Mouse (Mus musculus) limb, embryonic 14.5 days (tissue): ENCODE measurements around the gene Eps8l1. TPM values are rescaled to one million over a fixed set of nuclear protein-coding genes. Genes with fewer than 3 reads are reported as not detected.

ENCODE experiments used
- ATAC-seq: fragments of 200-750 bp; cut with Nextera tagmentation; 2 replicates; pipeline ENCODE4 v1.8.0; 2017; ENCODE audit warnings: low read depth, moderate number of reproducible peaks, moderate TSS enrichment; ENCODE audit not compliant: low FRiP score
- DNase-seq: peaks from one replicate; pipeline ENCODE4 v3.0.0-alpha.2; 2015; ENCODE audit warnings: low spot score
- H3K27ac ChIP-seq: fragments of 300-500 bp; sonication (generic); replicated peaks from 2 replicates; pipeline ENCODE4 v1.5.1; 2014; ENCODE audit warnings: low read depth, mild to moderate bottlenecking, low read length, moderate library complexity, mixed read lengths
- H3K27me3 ChIP-seq: fragments of 300-500 bp; sonication (generic); 2 replicates; pipeline ENCODE4 v1.6.1; 2014; ENCODE audit warnings: low read length, mixed read lengths; ENCODE audit not compliant: control insufficient read depth, insufficient read depth
- H3K36me3 ChIP-seq: fragments of 300-500 bp; sonication (generic); 2 replicates; pipeline ENCODE4 v1.6.1; 2014; ENCODE audit warnings: mild to moderate bottlenecking, low read length, moderate library complexity, mixed read lengths; ENCODE audit not compliant: control insufficient read depth, insufficient read depth
- H3K4me1 ChIP-seq: fragments of 300-500 bp; sonication (generic); 2 replicates; pipeline ENCODE4 v1.6.1; 2014; ENCODE audit warnings: antibody characterized with exemption, low read length, mixed read lengths; ENCODE audit not compliant: control insufficient read depth, insufficient read depth
- H3K4me2 ChIP-seq: fragments of 300-500 bp; sonication (generic); replicated peaks from 2 replicates; pipeline ENCODE4 v1.6.1; 2014; ENCODE audit warnings: low read depth, mild to moderate bottlenecking, low read length, moderate library complexity; ENCODE audit not compliant: severe bottlenecking
- H3K4me3 ChIP-seq: fragments of 300-500 bp; sonication (generic); replicated peaks from 2 replicates; pipeline ENCODE4 v1.5.1; 2014; ENCODE audit warnings: low read length
- H3K9ac ChIP-seq: fragments of 300-500 bp; sonication (generic); 2 replicates; pipeline ENCODE4 v1.6.1; 2014; ENCODE audit warnings: mild to moderate bottlenecking, low read depth, low read length, moderate library complexity; ENCODE audit not compliant: severe bottlenecking
- H3K9me3 ChIP-seq: fragments of 300-500 bp; sonication (generic); 2 replicates; pipeline ENCODE4 v1.6.1; 2016; ENCODE audit warnings: low read length; ENCODE audit not compliant: control insufficient read depth
- POLR2A ChIP-seq: fragments of 200-500 bp; IDR thresholded peaks from 2 replicates; pipeline ENCODE4 v1.8.0; 2012; ENCODE audit warnings: inconsistent platforms, mild to moderate bottlenecking, moderate library complexity, borderline replicate concordance; ENCODE audit not compliant: insufficient read depth, insufficient read length; ENCODE audit errors: extremely low read depth
- whole genome bisulfite sequencing: fragments of 180-500 bp; shearing (Covaris S2); extraction: QIAGEN DNeasy Blood & Tissue Kit; methylation state at CpG from one replicate; pipeline ENCODE4 v1.1.7; 2014; 5-methylcytosine and 5-hydroxymethylcytosine counted together
- polyA plus RNA-seq, 2 experiments: library from polyadenylated mRNA; depleted of rRNA in 1 of 2; stranded (reverse) in 1 of 2; unstranded in 1 of 2; fragments of >200 nt; fragmentation: Nextera tagmentation in 1 of 2; extraction: Ambion mirVana in 1 of 2; gene quantifications; 2 replicates each; pipeline versions ENCODE4 v1.2.1 to v1.2.3; 2012 to 2014

Gene Eps8l1
- polyA plus RNA-seq, 2 experiments: 1.9 to 6.9 TPM

DNA sequence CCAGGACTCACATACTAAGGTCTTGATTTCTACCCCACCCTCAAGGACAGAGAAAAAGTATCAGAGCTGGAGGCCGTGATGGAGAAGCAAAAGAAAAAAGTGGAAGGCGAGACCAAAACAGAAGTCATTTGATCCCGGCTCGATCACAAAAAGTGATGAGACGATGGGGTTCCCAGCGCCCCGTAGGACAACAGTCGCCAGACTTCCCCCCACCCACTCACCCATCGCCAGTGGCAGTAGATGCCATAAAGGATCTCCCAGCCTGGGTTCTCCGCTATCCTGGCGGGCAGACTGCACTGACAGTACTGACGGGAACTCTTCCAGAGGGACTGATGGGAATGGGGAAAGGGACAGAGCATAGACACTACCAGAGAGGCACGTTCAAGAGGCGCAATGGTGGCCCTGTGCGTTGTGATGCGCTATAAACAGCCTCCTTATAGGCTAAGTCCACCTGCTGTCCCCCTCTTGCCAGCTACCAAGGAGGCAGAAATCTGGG is 18.4 kb downstream of the Eps8l1 start:
- DNase-seq: no peak
- Histone ChIP-seq H3K9ac (peak overlapping the region; percentile 44), H3K27me3 (peaks cover 11% of the 10 kb centered on the region; the same call in 1 of the 2 replicates), H3K4me2 (peak overlapping the region; percentile 70), H3K9me3 (no peaks in the 10 kb centered on the region), H3K36me3 (peaks cover 25% of the 10 kb centered on the region), H3K4me1 (peaks cover 11% of the 10 kb centered on the region), H3K27ac (peak overlapping the region; percentile 84), H3K4me3 (peak overlapping the region; percentile 43)
- no peak for TF ChIP-seq POLR2A
- no peak for ATAC-seq
- 1% methylated on average over 16 of the region's 16 CpGs for WGBS

- no peak overlapping the region for H3K4me3 ChIP-seq
- 27% methylated on average over 6 of the region's 6 CpGs for WGBS
Measured at GRCm38 (mm10) chr7:4479674-4480073, 19.2 kb downstream of the Eps8l1 start.

GRCm38 (mm10) chr7:4482281-4482680 is 21.8 kb downstream of the Eps8l1 start:
- Histone ChIP-seq H3K27ac (no peak overlapping the region), H3K4me3 (no peak overlapping the region), H3K4me2 (no peak overlapping the region), H3K4me1 (peaks cover 11% of the 10 kb centered on the region), H3K27me3 (no peaks in the 10 kb centered on the region), H3K9ac (no peak overlapping the region), H3K36me3 (peaks cover 57% of the 10 kb centered on the region), H3K9me3 (no peaks in the 10 kb centered on the region)
- TF ChIP-seq POLR2A: no peak
- ATAC-seq: no peak
- no peak for DNase-seq
- WGBS: 85% methylated on average over 12 of the region's 12 CpGs

More at GRCm38 (mm10) chr7:4479674-4480073, 19.2 kb downstream of the Eps8l1 start:
- ATAC-seq: no peak
- Histone ChIP-seq H3K27ac (no peak overlapping the region), H3K36me3 (peaks cover 33% of the 10 kb centered on the region), H3K9me3 (no peaks in the 10 kb centered on the region), H3K27me3 (peaks cover 9% of the 10 kb centered on the region; the same call in 1 of the 2 replicates), H3K9ac (no peak overlapping the region), H3K4me2 (peak overlapping the region; percentile 70; the same call in 1 of the 2 replicates), H3K4me1 (peaks cover 11% of the 10 kb centered on the region)
- DNase-seq: peak; percentile 53
- TF ChIP-seq POLR2A: no peak

GRCm38 (mm10) chr7:4491308-4491707 is 30.8 kb downstream of the Eps8l1 start:
- Histone ChIP-seq H3K4me3 (no peak overlapping the region), H3K27ac (no peak overlapping the region), H3K9ac (no peak overlapping the region), H3K9me3 (no peaks in the 10 kb centered on the region), H3K4me2 (no peak overlapping the region), H3K27me3 (no peaks in the 10 kb centered on the region), H3K4me1 (no peaks in the 10 kb centered on the region), H3K36me3 (peaks cover 65% of the 10 kb centered on the region)
- 81% methylated on average over 6 of the region's 6 CpGs for WGBS
- no peak for ATAC-seq
- TF ChIP-seq POLR2A: no peak
- no peak for DNase-seq

DNA sequence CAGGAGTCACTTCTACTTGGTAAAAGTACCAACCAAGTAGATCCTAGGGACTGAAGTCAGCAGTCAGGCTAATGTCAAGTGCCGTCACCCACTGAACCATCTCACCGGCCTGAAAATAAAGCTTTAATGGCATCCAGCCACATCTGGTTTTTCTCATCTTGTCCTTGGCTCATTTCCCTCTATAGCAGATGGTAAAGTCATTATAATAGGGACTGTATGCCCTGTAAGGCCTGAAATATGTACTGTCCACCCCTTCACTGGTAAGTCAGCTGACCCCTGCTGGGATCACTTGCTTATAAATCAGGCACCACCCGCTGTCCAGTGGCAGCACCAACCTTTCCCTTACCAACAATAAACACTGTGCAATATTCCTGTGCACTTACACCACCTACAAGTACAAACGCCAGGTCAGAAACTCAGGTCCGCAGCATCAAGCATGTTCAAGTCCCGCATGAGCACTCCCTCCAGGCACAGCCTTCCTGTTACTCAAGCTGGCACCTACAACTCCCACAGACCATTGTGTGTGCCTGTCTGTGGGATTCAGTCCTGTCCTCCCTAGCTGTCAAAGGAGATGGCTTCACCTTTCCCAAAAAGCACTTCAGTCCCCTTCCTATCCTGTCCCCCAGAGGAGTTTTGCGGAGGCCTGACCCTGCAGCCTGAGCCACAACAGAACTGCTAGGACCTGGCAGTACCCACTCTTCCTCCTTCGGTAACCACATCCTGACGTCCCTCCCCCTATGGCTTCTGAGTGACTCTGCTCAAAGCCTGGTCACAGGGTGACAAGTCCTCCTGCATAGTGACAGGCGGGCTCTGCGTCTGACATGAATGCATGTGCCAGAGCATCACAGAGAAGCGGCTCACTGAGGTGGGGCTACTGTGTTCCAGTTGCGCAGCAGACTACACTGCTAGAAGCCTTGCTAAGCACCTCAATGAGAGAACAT is 32.1 kb downstream of the Eps8l1 start:
- H3K27ac ChIP-seq: no peak overlapping the region
- peaks cover 66% of the 10 kb centered on the region for H3K36me3 ChIP-seq
- H3K9me3 ChIP-seq: no peaks in the 10 kb centered on the region
- no peaks in the 10 kb centered on the region for H3K27me3 ChIP-seq
- no peak overlapping the region for H3K4me2 ChIP-seq
- H3K9ac ChIP-seq: peak overlapping the region; percentile 13; the same call in 1 of the 2 replicates
- H3K4me1 ChIP-seq: no peaks in the 10 kb centered on the region
- WGBS: 73% methylated on average over 13 of the region's 13 CpGs
- DNase-seq (no peak), ATAC-seq (no peak)
- TF ChIP-seq POLR2A: no peak
- H3K4me3 ChIP-seq: no peak overlapping the region
